Mouse (Mus musculus): Measurements from ENCODE around the gene Adat1.

DNA sequence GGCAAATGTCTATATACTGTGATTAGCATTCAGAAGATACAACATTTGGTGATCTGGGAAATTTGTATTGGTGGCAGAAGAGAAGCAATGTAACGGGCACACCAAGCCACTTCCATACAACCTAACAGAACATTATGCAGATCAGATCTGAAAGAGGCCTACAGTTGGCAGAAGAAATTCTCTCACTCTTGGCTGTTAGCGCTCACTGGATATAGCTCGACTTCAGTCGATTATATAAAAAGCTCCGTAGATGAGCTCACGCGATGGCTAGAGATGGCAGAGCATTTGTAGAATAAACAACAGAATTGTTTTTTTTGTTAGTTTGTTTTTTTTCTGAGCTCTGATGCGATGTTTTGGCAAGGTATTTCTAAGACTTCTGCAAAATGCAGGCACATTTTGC lies 824 bp downstream of the Adat1 start:
- TF ChIP-seq CTCF (IDR thresholded peaks at IDR 0.05; ENCODE audit: low read depth, low read length) (no peak), POLR2A (IDR thresholded peaks at IDR 0.05; ENCODE audit: insufficient read depth, low read length) (no peak), EP300 (IDR thresholded peaks at IDR 0.05; ENCODE audit: insufficient read depth, low read depth, low read length) (no peak)
